Mouse (Mus musculus): ENCODE data around the gene Ssr2. TPM values are rescaled to one million over a fixed set of nuclear protein-coding genes. Genes with fewer than 3 reads are reported as not detected.

Gene Ssr2
- polyA plus RNA-seq, 1 experiment from 2014 or later: 337 TPM

DNA sequence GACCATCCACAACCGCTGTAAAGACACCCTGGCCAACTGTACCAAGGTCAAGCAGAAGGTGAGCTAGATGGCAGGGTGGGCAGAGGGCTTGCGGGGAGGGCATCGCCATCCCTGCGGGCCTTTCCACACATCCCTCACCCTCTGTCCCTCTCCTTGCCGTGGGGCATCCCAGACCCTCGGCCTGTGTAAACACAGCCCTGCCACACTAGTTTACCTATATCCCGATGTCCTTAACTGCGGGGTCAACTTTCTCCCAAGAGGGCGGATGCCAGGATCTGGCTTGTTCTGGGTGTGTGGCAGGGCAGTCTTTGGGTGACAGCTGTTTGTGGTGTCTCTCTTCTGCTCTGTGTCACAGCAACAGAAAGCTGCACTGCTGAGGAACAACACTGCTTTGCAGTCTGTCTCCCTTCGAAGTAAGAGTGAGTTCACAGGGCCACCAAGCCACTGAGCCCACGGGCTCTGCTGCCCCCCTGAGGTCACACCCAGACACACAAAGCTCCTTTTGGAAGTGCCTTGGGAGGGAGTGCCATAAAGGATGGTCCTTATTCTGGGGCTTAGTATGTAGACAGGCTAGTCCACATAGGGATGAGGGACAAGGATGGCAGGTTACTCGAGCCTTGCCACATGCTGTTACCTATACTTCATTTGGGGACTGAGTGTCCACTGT is 56.4 kb downstream of the Ssr2 start:
- H3K36me3 ChIP-seq (ENCODE audit: control insufficient read depth, insufficient read depth, low read length): peaks cover 91% of the 10 kb centered on the region
- H3K9ac ChIP-seq (ENCODE audit: low read depth, low read length): no peak overlapping the region
- no peak for ATAC-seq (ENCODE audit: low read depth)
- H3K4me2 ChIP-seq (ENCODE audit: low read depth, low read length): no peak overlapping the region
- H3K27ac ChIP-seq (replicated peaks; ENCODE audit: low read depth, low read length): no peak overlapping the region
- WGBS: 76% methylated on average over 12 of the region's 12 CpGs
- H3K27me3 ChIP-seq (replicated peaks; ENCODE audit: control insufficient read depth, insufficient read depth, low read length): no peaks in the 10 kb centered on the region
- 0 out of 2 replicates have a peak, but pooled peaks cover 3% of the 10 kb centered on the region for H3K9me3 ChIP-seq (ENCODE audit: control insufficient read depth, low read length)
- H3K4me3 ChIP-seq (ENCODE audit: low read depth, low read length): no peak overlapping the region
- DNase-seq (ENCODE audit: low spot score): no peak
- H3K4me1 ChIP-seq (ENCODE audit: control insufficient read depth, insufficient read depth, low read length): no peaks in the 10 kb centered on the region

- peaks cover 96% of the 10 kb centered on the region for H3K36me3 ChIP-seq (ENCODE audit: control insufficient read depth, insufficient read depth, low read length)
- 94% methylated on average over 10 of the region's 10 CpGs for WGBS
- no peak for ATAC-seq (ENCODE audit: low read depth)
These were observed 57.4 kb downstream of the Ssr2 start for GRCm38 (mm10) chr3:88633056-88633455.

DNA sequence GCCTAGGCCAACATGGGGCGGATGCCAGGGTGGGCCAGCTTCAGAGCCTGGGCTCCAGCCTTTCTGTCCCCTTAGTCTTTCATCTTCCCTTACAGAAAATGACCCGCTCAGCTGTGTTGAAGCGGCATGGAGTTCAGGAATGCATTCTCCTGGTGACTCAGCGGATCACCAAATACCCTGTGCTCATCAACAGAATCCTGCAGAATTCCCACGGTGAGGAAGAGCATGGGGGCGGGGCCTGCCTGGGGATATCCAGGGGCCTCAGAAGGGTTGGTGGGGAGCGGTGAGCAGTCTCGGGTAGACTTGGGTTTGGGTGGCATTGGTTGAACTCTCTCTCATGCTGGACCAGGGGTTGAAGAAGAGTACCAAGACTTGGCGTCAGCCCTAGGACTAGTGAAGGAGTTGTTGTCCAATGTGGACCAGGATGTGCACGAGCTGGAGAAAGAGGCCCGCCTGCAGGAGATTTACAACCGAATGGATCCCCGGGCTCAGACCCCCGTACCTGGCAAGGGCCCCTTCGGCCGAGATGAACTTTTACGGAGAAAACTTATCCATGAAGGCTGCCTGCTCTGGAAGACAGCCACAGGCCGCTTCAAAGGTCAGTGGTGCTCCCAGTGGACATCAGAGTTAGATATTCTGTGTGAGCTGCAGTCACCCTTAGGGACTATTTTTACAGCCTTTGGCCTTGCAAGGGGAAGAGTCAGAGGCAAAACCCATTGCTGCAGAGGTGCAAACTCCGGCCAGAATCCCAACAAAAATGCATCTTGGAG is 60.0 kb downstream of the Ssr2 start:
- Histone ChIP-seq H3K4me2 (ENCODE audit: low read depth, low read length) (no peak overlapping the region), H3K9me3 (ENCODE audit: control insufficient read depth, low read length) (0 out of 2 replicates have a peak, but pooled peaks cover 3% of the 10 kb centered on the region), H3K36me3 (ENCODE audit: control insufficient read depth, insufficient read depth, low read length) (peaks cover 97% of the 10 kb centered on the region), H3K9ac (ENCODE audit: low read depth, low read length) (no peak overlapping the region), H3K27me3 (replicated peaks; ENCODE audit: control insufficient read depth, insufficient read depth, low read length) (no peaks in the 10 kb centered on the region), H3K4me1 (ENCODE audit: control insufficient read depth, insufficient read depth, low read length) (no peaks in the 10 kb centered on the region), H3K27ac (replicated peaks; ENCODE audit: low read depth, low read length) (no peak overlapping the region), H3K4me3 (ENCODE audit: low read depth, low read length) (no peak overlapping the region)
- 91% methylated on average over 19 of the region's 19 CpGs for WGBS
- ATAC-seq (ENCODE audit: low read depth) (no peak), DNase-seq (ENCODE audit: low spot score) (no peak)

More at GRCm38 (mm10) chr3:88633056-88633455, 57.4 kb downstream of the Ssr2 start:
- no peak for DNase-seq (ENCODE audit: low spot score)
- 0 out of 2 replicates have a peak, but pooled peaks cover 3% of the 10 kb centered on the region for H3K9me3 ChIP-seq (ENCODE audit: control insufficient read depth, low read length)
- H3K9ac ChIP-seq (ENCODE audit: low read depth, low read length): no peak overlapping the region
- no peak overlapping the region for H3K27ac ChIP-seq (replicated peaks; ENCODE audit: low read depth, low read length)
- no peaks in the 10 kb centered on the region for H3K4me1 ChIP-seq (ENCODE audit: control insufficient read depth, insufficient read depth, low read length)
- H3K4me2 ChIP-seq (ENCODE audit: low read depth, low read length): no peak overlapping the region
- H3K27me3 ChIP-seq (replicated peaks; ENCODE audit: control insufficient read depth, insufficient read depth, low read length): no peaks in the 10 kb centered on the region
- no peak overlapping the region for H3K4me3 ChIP-seq (ENCODE audit: low read depth, low read length)

DNA sequence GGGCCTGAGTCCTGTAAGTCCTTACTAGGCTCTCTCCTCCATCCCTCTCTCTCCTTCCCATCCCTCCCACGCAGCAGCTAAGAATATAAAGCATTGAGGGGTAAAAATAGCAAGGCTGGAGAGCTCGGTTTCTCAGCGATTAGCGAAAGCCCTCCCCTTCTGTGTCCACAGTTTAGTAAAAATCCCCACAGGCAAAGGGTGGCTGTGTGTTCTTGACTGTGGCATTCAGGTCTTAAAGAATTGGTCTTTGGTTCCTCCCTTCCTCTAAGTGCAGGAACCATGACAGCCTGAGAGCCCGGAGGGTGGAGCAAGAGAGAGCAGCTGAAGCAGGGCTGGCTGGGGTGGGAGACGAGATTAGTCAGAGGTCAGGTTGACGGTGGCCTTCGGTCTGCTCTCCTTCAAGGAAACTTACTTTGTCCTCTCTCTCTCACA is 60.9 kb downstream of the Ssr2 start:
- H3K9me3 ChIP-seq (ENCODE audit: control insufficient read depth, low read length): 0 out of 2 replicates have a peak, but pooled peaks cover 3% of the 10 kb centered on the region
- H3K36me3 ChIP-seq (ENCODE audit: control insufficient read depth, insufficient read depth, low read length): peaks cover 97% of the 10 kb centered on the region
- H3K9ac ChIP-seq (ENCODE audit: low read depth, low read length): no peak overlapping the region
- DNase-seq (ENCODE audit: low spot score) (no peak), ATAC-seq (ENCODE audit: low read depth) (no peak)
- no peak overlapping the region for H3K27ac ChIP-seq (replicated peaks; ENCODE audit: low read depth, low read length)
- WGBS: 85% methylated on average over 8 of the region's 8 CpGs
- no peaks in the 10 kb centered on the region for H3K4me1 ChIP-seq (ENCODE audit: control insufficient read depth, insufficient read depth, low read length)
- H3K4me2 ChIP-seq (ENCODE audit: low read depth, low read length): no peak overlapping the region
- H3K27me3 ChIP-seq (replicated peaks; ENCODE audit: control insufficient read depth, insufficient read depth, low read length): no peaks in the 10 kb centered on the region
- H3K4me3 ChIP-seq (ENCODE audit: low read depth, low read length): no peak overlapping the region

- Histone ChIP-seq H3K4me1 (ENCODE audit: control insufficient read depth, insufficient read depth, low read length) (no peaks in the 10 kb centered on the region), H3K27ac (replicated peaks; ENCODE audit: low read depth, low read length) (no peak overlapping the region), H3K9me3 (ENCODE audit: control insufficient read depth, low read length) (0 out of 2 replicates have a peak, but pooled peaks cover 3% of the 10 kb centered on the region), H3K9ac (ENCODE audit: low read depth, low read length) (no peak overlapping the region), H3K36me3 (ENCODE audit: control insufficient read depth, insufficient read depth, low read length) (peaks cover 97% of the 10 kb centered on the region), H3K4me2 (ENCODE audit: low read depth, low read length) (no peak overlapping the region), H3K27me3 (replicated peaks; ENCODE audit: control insufficient read depth, insufficient read depth, low read length) (no peaks in the 10 kb centered on the region), H3K4me3 (ENCODE audit: low read depth, low read length) (no peak overlapping the region)
- DNase-seq (ENCODE audit: low spot score) (no peak), ATAC-seq (ENCODE audit: low read depth) (no peak)
- WGBS: 97% methylated on average over 5 of the region's 5 CpGs
These were observed 61.5 kb downstream of the Ssr2 start for GRCm38 (mm10) chr3:88637134-88637533.

MicroRNA genes within 50 kb of the gene (microRNA counts, 519-probe panel; counts per million panel counts)
- 19.3 counts per million for microRNA mmu-miR-1905

Small RNA genes within 50 kb of the gene (microRNA-seq; reads per million reads assigned to microRNA genes)
- not detected for gene Mir1905 (ENCODE audit: borderline number of aligned reads)

Other genes with a start within 250 kb of the Ssr2 start
- 9.9 and 12.7 TPM in 2 replicates for gene Tmem79, start 239.7 kb upstream of the Ssr2 start, polyA plus RNA-seq (2014; fragmentation: Nextera tagmentation; extraction: Ambion mirVana)
- 31.3 and 33.6 TPM in 2 replicates for gene Smg5, start 239.6 kb upstream of the Ssr2 start, polyA plus RNA-seq (2014; fragmentation: Nextera tagmentation; extraction: Ambion mirVana)
- gene Paqr6, start 211.3 kb upstream of the Ssr2 start, polyA plus RNA-seq (2014; fragmentation: Nextera tagmentation; extraction: Ambion mirVana): 7.3 and 9.2 TPM in 2 replicates
- gene Bglap3, start 203.1 kb upstream of the Ssr2 start, polyA plus RNA-seq (2014; fragmentation: Nextera tagmentation; extraction: Ambion mirVana): 1.5 and 4.6 TPM in 2 replicates
- 6.5 and 27.0 TPM in 2 replicates for gene Bglap2, start 197.2 kb upstream of the Ssr2 start, polyA plus RNA-seq (2014; fragmentation: Nextera tagmentation; extraction: Ambion mirVana)
- 7.9 and 33.0 TPM in 2 replicates for gene Bglap, start 191.4 kb upstream of the Ssr2 start, polyA plus RNA-seq (2014; fragmentation: Nextera tagmentation; extraction: Ambion mirVana)
- 87.0 and 99.7 TPM in 2 replicates for gene Pmf1, start 165.5 kb upstream of the Ssr2 start, polyA plus RNA-seq (2014; fragmentation: Nextera tagmentation; extraction: Ambion mirVana)
- 18.1 and 21.4 TPM in 2 replicates for gene Slc25a44, start 150.7 kb upstream of the Ssr2 start, polyA plus RNA-seq (2014; fragmentation: Nextera tagmentation; extraction: Ambion mirVana)
- 9.5 and 10.1 TPM in 2 replicates for gene Sema4a, start 114.7 kb upstream of the Ssr2 start, polyA plus RNA-seq (2014; fragmentation: Nextera tagmentation; extraction: Ambion mirVana)
- gene Lmna, start 65.9 kb upstream of the Ssr2 start, polyA plus RNA-seq (2014; fragmentation: Nextera tagmentation; extraction: Ambion mirVana): 426 and 482 TPM in 2 replicates
- gene Mex3a, start 43.5 kb upstream of the Ssr2 start, polyA plus RNA-seq (2014; fragmentation: Nextera tagmentation; extraction: Ambion mirVana): 21.5 and 24.7 TPM in 2 replicates
- gene Rab25, start 27.6 kb upstream of the Ssr2 start, polyA plus RNA-seq (2014; fragmentation: Nextera tagmentation; extraction: Ambion mirVana): 33.8 and 38.0 TPM in 2 replicates
- gene Lamtor2, start 22.8 kb upstream of the Ssr2 start, polyA plus RNA-seq (2014; fragmentation: Nextera tagmentation; extraction: Ambion mirVana): 97.9 and 107 TPM in 2 replicates
- gene Ubqln4, start 22.1 kb upstream of the Ssr2 start, polyA plus RNA-seq (2014; fragmentation: Nextera tagmentation; extraction: Ambion mirVana): 46.3 and 50.0 TPM in 2 replicates
- gene Arhgef2, start 30.1 kb downstream of the Ssr2 start, polyA plus RNA-seq (2014; fragmentation: Nextera tagmentation; extraction: Ambion mirVana): 88.0 and 88.7 TPM in 2 replicates
- gene Rxfp4, start 77.3 kb downstream of the Ssr2 start, polyA plus RNA-seq (2014; fragmentation: Nextera tagmentation; extraction: Ambion mirVana): 0.18 TPM in 1 of 2 replicates, not detected in the other
- 66.4 and 70.3 TPM in 2 replicates for gene Khdc4, start 109.9 kb downstream of the Ssr2 start, polyA plus RNA-seq (2014; fragmentation: Nextera tagmentation; extraction: Ambion mirVana)
- gene Rit1, start 141.0 kb downstream of the Ssr2 start, polyA plus RNA-seq (2014; fragmentation: Nextera tagmentation; extraction: Ambion mirVana): 60.9 and 62.9 TPM in 2 replicates
- 25.8 and 30.9 TPM in 2 replicates for gene Syt11, start 199.3 kb downstream of the Ssr2 start, polyA plus RNA-seq (2014; fragmentation: Nextera tagmentation; extraction: Ambion mirVana)